Mouse (Mus musculus): ENCODE results near the gene Cep85l. TPM values are rescaled to one million over a fixed set of nuclear protein-coding genes. Genes with fewer than 3 reads are reported as not detected.

The Cep85l gene
- polyA plus RNA-seq, 1 experiment from 2014 or later = 8.8 TPM

DNA sequence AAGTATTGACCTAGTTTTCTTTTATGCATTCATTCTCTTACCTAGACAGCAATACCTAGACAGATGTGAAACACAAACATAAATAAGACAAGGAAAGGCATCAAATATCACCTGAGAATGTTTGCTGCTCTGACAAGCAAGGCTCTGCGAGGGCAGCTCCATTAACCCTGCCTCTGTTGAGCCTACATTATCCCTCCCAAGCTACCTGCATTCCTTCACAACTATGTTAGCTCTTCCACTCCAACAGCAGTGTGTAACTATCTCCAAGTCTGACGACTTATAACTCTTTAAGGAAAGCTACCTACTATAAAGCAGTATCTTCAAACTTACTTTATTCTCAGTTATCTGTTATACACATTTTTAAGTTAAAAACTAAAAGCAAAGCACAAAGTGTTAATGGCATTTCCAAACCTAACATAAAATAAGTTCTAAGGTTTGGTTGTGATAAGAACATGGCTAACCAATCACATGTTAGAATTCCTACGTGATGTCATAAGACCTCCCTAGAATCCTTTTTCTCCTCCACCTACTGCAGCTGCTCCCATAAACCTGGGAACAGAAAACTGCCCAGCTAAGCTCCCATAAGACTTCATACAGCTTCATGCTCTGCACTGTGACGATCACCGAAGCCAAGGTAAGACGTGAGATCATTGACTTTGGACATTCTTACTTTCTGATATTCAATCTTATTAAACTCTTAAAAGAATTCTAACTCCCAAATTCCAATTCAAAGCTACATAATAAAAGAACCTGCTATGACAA is 42.4 kb downstream of the Cep85l start, which contains the start of gene Pln:
Pln (plus strand) TSS at position 506 of the 762 bp plus-strand sequence.
- Histone ChIP-seq H3K27me3 (no peaks in the 10 kb centered on the region), H3K36me3 (no peaks in the 10 kb centered on the region), H3K27ac (peak within 1 kb of the TSS; percentile 6; the same call in 1 of the 2 replicates), H3K4me3 (no peak within 1 kb of the TSS), H3K4me2 (no peak within 1 kb of the TSS), H3K4me1 (peaks cover 10% of the 10 kb centered on the region; the same call in 1 of the 2 replicates), H3K9ac (no peak within 1 kb of the TSS), H3K9me3 (no peaks in the 10 kb centered on the region)
- WGBS = 70% methylated on average over 6 of the region's 6 CpGs
- no peak for ATAC-seq (ENCODE audit: borderline replicate concordance, extremely low read depth, low FRiP score, low TSS enrichment)

DNA sequence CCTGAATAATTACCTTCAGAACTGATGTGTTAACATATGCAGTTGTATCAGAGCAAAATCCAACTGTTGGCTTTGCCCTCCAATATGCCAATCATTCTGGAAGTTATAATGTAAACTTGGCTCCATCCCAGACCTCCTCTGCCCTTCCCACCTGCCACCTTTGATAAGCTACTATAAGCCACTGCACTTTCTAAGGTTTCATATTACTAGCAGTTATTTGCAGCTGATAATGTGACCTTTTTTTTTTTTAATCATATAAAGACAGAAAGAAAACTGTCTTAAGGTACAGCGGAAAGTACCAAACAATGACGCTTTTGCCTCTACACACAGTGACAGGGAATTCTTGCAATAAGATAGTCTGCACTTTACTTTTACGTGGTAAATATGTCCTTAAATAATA is 43.8 kb downstream of the Cep85l start:
- no peak for ATAC-seq (ENCODE audit: borderline replicate concordance, extremely low read depth, low FRiP score, low TSS enrichment)
- Histone ChIP-seq H3K9me3 (no peaks in the 10 kb centered on the region), H3K9ac (no peak overlapping the region), H3K4me3 (no peak overlapping the region), H3K4me1 (peaks cover 10% of the 10 kb centered on the region; the same call in 1 of the 2 replicates), H3K27me3 (no peaks in the 10 kb centered on the region), H3K36me3 (no peaks in the 10 kb centered on the region), H3K27ac (peak overlapping the region; percentile 6; the same call in 1 of the 2 replicates), H3K4me2 (no peak overlapping the region)
- 67% methylated on average over 3 of the region's 3 CpGs for WGBS

DNA sequence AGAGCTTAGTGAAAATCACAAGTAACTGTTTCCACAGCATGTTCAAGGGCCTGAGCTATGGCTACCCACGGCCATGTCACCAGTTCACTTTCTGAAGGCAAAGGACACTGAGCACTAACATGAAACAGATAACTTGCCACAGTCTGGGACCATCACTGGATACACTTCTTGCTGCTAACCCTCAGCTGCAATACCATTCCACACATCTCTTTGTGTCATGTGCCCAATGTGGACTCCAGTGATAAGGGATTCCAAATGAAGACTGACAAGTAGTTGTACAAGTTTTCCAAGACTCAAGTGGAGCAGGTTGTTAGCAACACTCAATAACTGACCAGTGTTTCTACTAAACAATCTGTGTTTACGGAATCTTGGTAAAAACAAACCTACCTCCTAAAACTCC is 44.5 kb downstream of the Cep85l start:
- no peak overlapping the region for H3K4me3 ChIP-seq
- no peaks in the 10 kb centered on the region for H3K36me3 ChIP-seq
- no peaks in the 10 kb centered on the region for H3K27me3 ChIP-seq
- ATAC-seq (ENCODE audit: borderline replicate concordance, extremely low read depth, low FRiP score, low TSS enrichment) = no peak
- peaks cover 10% of the 10 kb centered on the region; the same call in 1 of the 2 replicates for H3K4me1 ChIP-seq
- WGBS = 65% methylated on average over 2 of the region's 2 CpGs
- H3K4me2 ChIP-seq = no peak overlapping the region
- H3K9me3 ChIP-seq = no peaks in the 10 kb centered on the region
- no peak overlapping the region for H3K9ac ChIP-seq
- H3K27ac ChIP-seq = no peak overlapping the region

DNA sequence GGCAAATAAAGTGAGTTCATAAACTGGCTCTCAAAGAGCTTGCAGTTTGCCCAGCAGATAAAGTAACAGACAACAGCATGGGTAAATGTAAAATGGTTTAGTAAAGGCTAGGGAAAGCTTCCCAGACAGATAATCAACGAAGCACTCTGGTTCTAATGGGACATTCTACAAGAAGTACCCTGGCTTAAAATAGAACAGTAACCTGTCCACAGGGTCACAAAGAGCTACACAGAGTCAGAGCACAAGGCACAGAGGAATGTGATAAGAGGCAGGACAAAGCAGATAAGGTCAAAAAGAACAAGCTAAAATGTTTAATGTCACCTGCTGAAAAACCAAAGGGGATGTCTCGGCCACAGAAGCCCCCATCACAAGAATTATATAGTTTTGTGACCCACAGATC is 47.0 kb downstream of the Cep85l start:
- no peak overlapping the region for H3K27ac ChIP-seq
- H3K4me1 ChIP-seq = peaks cover 10% of the 10 kb centered on the region; the same call in 1 of the 2 replicates
- H3K9ac ChIP-seq = no peak overlapping the region

DNA sequence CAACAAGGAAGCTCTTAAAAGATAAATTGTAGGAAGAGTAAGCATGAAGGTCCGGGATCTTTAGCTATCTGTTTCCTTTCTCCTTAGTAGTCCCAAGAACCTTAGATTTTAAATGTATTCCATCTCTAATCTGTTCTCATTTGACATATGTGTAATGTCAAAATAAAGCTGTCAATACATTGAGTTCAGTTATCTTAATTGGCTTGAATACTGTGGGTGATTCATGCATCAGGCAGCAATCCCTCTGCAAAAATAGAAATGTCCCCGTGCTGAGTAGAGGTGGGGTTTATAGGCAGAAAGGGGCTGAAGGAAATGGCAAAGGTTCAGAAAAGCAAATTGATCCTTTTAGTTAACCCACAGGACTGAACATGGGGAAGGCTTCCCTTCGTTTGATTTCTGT is 50.5 kb downstream of the Cep85l start:
- WGBS = 64% methylated on average over 3 of the region's 3 CpGs
- no peak overlapping the region for H3K4me2 ChIP-seq
- no peaks in the 10 kb centered on the region for H3K27me3 ChIP-seq
- H3K4me3 ChIP-seq = no peak overlapping the region
- H3K36me3 ChIP-seq = no peaks in the 10 kb centered on the region
- ATAC-seq (ENCODE audit: borderline replicate concordance, extremely low read depth, low FRiP score, low TSS enrichment) = no peak
- peaks cover 7% of the 10 kb centered on the region for H3K4me1 ChIP-seq
- H3K9me3 ChIP-seq = no peaks in the 10 kb centered on the region
- no peak overlapping the region for H3K9ac ChIP-seq
- H3K27ac ChIP-seq = no peak overlapping the region

More for the DNA sequence above, 47.0 kb downstream of the Cep85l start:
- H3K9me3 ChIP-seq = no peaks in the 10 kb centered on the region
- WGBS = 49% methylated on average over 2 of the region's 2 CpGs
- no peaks in the 10 kb centered on the region for H3K27me3 ChIP-seq
- no peaks in the 10 kb centered on the region for H3K36me3 ChIP-seq
- no peak overlapping the region for H3K4me3 ChIP-seq
- ATAC-seq (ENCODE audit: borderline replicate concordance, extremely low read depth, low FRiP score, low TSS enrichment) = no peak
- H3K4me2 ChIP-seq = no peak overlapping the region

DNA sequence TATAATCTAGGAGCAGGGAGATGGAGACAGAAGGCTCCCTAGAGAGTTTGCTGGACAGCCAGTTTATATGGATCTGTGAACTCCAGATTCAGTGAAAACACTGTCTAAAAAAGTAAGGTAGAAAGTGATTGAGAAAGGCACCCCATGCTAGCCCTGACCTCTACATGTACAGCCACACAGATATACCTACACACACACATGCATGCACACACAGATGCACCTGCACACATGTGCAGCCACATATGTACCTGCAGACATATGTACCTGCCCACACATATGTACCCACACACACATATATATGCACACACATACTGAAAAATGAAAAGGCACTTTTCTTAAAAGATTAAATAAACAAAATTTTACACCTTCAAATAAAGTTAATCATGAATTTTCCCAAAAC is 53.4 kb downstream of the Cep85l start:
- Histone ChIP-seq H3K27ac (no peak overlapping the region), H3K27me3 (no peaks in the 10 kb centered on the region), H3K9ac (no peak overlapping the region), H3K4me3 (no peak overlapping the region), H3K4me1 (peaks cover 7% of the 10 kb centered on the region), H3K36me3 (no peaks in the 10 kb centered on the region), H3K4me2 (no peak overlapping the region), H3K9me3 (no peaks in the 10 kb centered on the region)
- ATAC-seq (ENCODE audit: borderline replicate concordance, extremely low read depth, low FRiP score, low TSS enrichment) = no peak

DNA sequence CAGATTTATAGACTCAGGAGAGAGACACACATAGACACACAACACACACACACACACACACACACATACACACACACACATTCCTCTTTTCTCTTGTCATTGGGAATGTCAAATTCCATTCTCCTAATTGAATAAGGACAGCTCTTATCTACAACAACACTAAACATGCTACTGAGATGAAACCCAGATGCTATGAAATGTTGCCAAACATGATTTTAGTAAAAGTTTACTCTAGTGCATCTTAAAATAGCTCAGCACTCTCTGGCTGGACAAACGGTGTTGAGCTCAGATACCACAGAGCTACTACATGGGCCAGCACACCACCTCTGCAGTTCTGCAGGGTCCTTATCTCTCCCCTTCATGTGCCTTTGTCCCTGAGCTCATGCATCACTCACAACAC is 55.1 kb downstream of the Cep85l start:
- H3K27ac ChIP-seq = peak overlapping the region; percentile 61; the same call in 1 of the 2 replicates
- H3K4me2 ChIP-seq = no peak overlapping the region
- no peaks in the 10 kb centered on the region for H3K9me3 ChIP-seq
- ATAC-seq (ENCODE audit: borderline replicate concordance, extremely low read depth, low FRiP score, low TSS enrichment) = peak; percentile 93
- H3K27me3 ChIP-seq = no peaks in the 10 kb centered on the region
- no peak overlapping the region for H3K9ac ChIP-seq
- no peak overlapping the region for H3K4me3 ChIP-seq
- 10% methylated on average over 1 of the region's 1 CpGs for WGBS
- no peaks in the 10 kb centered on the region for H3K36me3 ChIP-seq
- H3K4me1 ChIP-seq = peaks cover 7% of the 10 kb centered on the region

DNA sequence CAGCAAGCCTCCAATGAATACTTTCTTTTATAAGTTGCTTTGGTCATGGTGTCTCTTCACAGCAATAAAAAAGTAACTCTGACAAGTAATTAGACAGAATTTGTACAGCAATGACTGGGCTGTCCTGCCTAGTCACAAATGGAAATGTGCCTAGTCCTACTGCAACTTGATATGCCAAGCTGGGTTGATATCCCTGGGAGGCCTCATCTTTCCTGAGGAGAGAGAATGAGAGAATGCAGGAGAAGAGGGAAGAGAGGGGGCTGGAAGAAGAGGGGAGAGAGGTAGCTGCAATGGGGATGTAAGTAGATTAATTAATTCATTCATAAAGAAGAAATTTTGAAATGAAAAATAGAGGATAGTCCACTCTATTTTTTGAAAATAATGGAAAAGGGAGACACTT is 56.4 kb downstream of the Cep85l start:
- H3K27me3 ChIP-seq = no peaks in the 10 kb centered on the region
- no peak overlapping the region for H3K27ac ChIP-seq
- peaks cover 7% of the 10 kb centered on the region for H3K4me1 ChIP-seq
- ATAC-seq (ENCODE audit: borderline replicate concordance, extremely low read depth, low FRiP score, low TSS enrichment) = no peak
- H3K4me2 ChIP-seq = no peak overlapping the region
- H3K4me3 ChIP-seq = no peak overlapping the region
- H3K36me3 ChIP-seq = no peaks in the 10 kb centered on the region
- no peaks in the 10 kb centered on the region for H3K9me3 ChIP-seq
- no peak overlapping the region for H3K9ac ChIP-seq

DNA sequence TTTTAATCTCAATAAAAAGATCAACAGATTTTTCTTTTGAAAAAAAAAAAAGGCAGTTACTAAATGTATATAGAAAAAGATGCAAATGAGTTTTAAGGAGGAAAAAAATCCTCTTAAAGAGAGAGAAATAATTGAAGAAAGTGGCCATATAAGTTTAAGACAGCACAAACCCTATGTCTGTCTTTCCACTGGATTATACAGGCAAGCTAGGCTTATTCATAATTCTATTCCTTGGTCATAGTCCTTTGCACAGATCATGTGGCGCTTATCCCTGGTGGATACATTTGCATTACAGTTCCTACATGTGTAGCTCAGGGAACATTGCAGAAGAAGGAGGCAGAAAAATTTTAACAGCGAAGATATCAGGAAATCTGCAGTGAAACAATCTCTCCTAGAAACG is 73.1 kb downstream of the Cep85l start:
- Histone ChIP-seq H3K4me3 (no peak overlapping the region), H3K9ac (no peak overlapping the region), H3K4me1 (no peaks in the 10 kb centered on the region), H3K9me3 (no peaks in the 10 kb centered on the region), H3K36me3 (0 out of 2 replicates have a peak, but pooled peaks cover 4% of the 10 kb centered on the region), H3K27ac (no peak overlapping the region), H3K27me3 (no peaks in the 10 kb centered on the region), H3K4me2 (no peak overlapping the region)
- ATAC-seq (ENCODE audit: borderline replicate concordance, extremely low read depth, low FRiP score, low TSS enrichment) = no peak
- WGBS = 89% methylated on average over 3 of the region's 3 CpGs

DNA sequence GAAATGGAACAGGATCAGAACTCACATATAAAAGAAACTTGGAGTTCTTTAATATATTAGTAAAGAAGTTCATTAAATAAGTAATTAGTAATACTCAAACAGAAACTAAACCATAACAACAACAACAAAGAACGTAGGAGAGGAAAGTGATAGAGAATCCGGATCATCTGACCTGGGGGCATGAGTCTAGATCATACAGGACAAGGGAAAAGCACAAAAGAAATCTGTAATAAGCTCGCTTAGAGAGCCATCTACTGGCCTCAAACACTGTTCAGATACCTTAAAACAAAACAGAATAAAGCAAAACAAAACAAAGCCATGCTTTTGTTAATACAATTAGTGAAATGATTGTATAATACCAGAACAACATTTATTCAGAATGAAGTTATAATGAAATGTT is 73.9 kb downstream of the Cep85l start:
- Histone ChIP-seq H3K4me3 (no peak overlapping the region), H3K9me3 (no peaks in the 10 kb centered on the region), H3K9ac (no peak overlapping the region), H3K27ac (no peak overlapping the region), H3K27me3 (no peaks in the 10 kb centered on the region), H3K4me1 (no peaks in the 10 kb centered on the region), H3K4me2 (no peak overlapping the region), H3K36me3 (0 out of 2 replicates have a peak, but pooled peaks cover 4% of the 10 kb centered on the region)
- 42% methylated on average over 3 of the region's 3 CpGs for WGBS
- no peak for ATAC-seq (ENCODE audit: borderline replicate concordance, extremely low read depth, low FRiP score, low TSS enrichment)

DNA sequence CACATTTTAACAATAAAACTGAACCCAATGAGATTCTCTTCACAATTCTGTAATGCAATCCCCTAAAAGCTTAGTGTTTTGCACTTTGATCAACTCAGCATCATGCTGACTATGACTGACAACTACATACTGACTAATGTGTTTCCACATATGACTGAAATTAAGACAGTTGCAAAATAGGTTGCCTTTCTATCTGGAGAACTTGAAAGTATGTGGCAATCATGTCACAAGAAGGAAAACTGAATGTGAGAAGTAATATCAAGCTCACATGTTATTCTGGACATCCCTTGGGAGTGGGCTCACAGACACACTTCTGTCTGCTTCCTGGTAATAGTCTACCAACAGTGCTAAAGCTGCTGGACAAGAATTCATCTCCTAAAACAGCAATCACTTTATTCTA is 94.6 kb downstream of the Cep85l start:
- no peak overlapping the region for H3K4me2 ChIP-seq
- H3K4me3 ChIP-seq = no peak overlapping the region
- H3K9ac ChIP-seq = no peak overlapping the region
- peaks cover 20% of the 10 kb centered on the region for H3K36me3 ChIP-seq
- no peaks in the 10 kb centered on the region for H3K27me3 ChIP-seq
- H3K9me3 ChIP-seq = no peaks in the 10 kb centered on the region
- no peak for ATAC-seq (ENCODE audit: borderline replicate concordance, extremely low read depth, low FRiP score, low TSS enrichment)
- H3K27ac ChIP-seq = no peak overlapping the region
- no peaks in the 10 kb centered on the region for H3K4me1 ChIP-seq

DNA sequence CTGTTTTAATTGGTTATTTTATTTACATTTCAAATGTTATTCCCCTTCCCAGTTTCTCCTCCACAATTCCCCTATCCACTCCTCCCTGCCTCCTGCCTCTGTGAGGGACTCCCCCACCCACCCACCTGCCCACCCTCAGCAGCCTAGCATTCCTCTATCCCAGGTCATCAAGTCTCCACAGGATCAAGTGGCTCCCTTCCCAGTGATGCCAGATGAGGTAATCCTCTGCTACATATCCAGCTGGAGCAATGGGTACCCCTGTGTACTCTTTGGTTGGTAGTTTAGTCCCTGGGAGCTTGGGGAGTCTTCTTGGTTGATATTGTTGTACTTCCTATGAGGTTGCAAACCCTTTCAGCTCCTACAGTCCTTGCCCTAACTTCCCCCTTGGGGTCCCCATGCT is 107.5 kb downstream of the Cep85l start:
- H3K9ac ChIP-seq = no peak overlapping the region
- no peak overlapping the region for H3K27ac ChIP-seq
- no peaks in the 10 kb centered on the region for H3K9me3 ChIP-seq
- no peaks in the 10 kb centered on the region for H3K27me3 ChIP-seq
- no peak overlapping the region for H3K4me2 ChIP-seq
- no peaks in the 10 kb centered on the region for H3K36me3 ChIP-seq
- H3K4me3 ChIP-seq = no peak overlapping the region
- H3K4me1 ChIP-seq = no peaks in the 10 kb centered on the region
- no peak for ATAC-seq (ENCODE audit: borderline replicate concordance, extremely low read depth, low FRiP score, low TSS enrichment)
